Mouse (Mus musculus) adrenal gland, adult 10 weeks (tissue): Measurements from ENCODE around the gene Sncg. TPM values are rescaled to one million over a fixed set of nuclear protein-coding genes. Genes with fewer than 3 reads are reported as not detected.

Source experiments
- polyA plus RNA-seq: library from polyadenylated mRNA; stranded (reverse); fragments of 350-450 nt; fragmentation: Illumina TruSeq; extraction: RNeasy Lipid Tissue Mini Kit (QIAGEN cat#74804); gene quantifications from one replicate; pipeline ENCODE4 v1.2.3, GENCODE M21; 2014; ENCODE audit warnings: low read depth, low replicate concordance

Sncg gene
- polyA plus RNA-seq, result 1.3 TPM

GRCm38 (mm10) chr14:34374577-34374976 lies at the start of gene Sncg:
Gene Sncg, minus strand, starts transcription at chr14:34374789.

DNA sequence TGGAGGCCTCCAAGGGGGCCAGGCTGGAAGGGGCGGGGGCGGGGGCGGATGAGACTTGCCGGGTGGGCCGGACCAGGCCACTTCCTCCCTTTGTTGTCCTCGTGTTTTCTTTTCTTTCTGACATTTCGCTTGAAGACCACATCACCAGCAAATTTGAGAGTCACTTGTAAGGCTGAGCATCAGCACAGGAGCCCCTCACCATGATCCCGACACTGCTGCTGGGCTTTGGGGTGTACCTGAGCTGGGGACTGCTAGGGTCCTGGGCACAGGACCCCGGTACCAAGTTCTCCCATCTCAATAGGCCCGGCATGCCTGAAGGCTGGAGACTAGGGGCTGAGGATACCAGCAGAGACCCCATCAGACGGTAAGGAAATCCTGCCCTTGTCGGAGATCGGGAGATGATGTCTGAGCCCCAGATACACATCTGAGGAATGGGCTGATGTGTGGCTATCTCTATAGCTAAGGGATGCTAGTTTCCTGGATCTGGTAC lies 871 bp upstream of the Sncg start, which contains the start of gene Mmrn2:
Mmrn2 (plus strand) TSS at position 51 of the 490 bp plus-strand sequence.

DNA sequence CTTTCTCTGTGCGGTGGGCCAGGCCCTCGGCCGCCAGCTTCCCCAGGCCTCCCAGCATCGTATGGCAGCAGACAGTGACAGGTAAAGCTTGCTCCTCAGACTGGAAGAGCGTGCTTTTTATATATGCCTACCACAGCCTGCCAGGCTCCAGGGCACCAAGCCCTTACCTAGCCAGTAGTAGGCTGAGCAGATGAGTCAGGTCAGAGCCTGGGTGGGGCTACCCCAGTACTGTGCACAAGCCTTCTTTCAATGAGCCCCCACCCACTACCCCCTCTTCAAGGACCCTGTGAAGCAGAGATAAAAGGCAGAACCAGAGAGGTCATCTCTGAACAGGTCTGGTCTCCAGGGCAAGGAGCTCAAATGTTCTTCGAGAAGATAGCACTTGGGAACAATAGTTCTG lies 19.3 kb downstream of the Sncg start, which contains the start of gene Fam25c:
Fam25c (minus strand) TSS at position 133 of the 400 bp plus-strand sequence.

Other genes starting within 250 kb of the Sncg start
- not detected for gene Npy4r, start 222.3 kb downstream of the Sncg start, polyA plus RNA-seq
- 2.2 TPM for gene Gprin2, start 173.1 kb downstream of the Sncg start, polyA plus RNA-seq
- 0.35 TPM for gene Syt15, start 155.2 kb downstream of the Sncg start, polyA plus RNA-seq
- gene Shld2, start 64.3 kb downstream of the Sncg start, polyA plus RNA-seq, result 23.3 TPM
- gene Glud1, start 64.1 kb downstream of the Sncg start, polyA plus RNA-seq, result 229 TPM
- gene Fam25c, start 19.4 kb downstream of the Sncg start, polyA plus RNA-seq, result not detected
- gene Mmrn2, start 676 bp upstream of the Sncg start, polyA plus RNA-seq, result 18.5 TPM
- gene Bmpr1a, start 128.6 kb upstream of the Sncg start, polyA plus RNA-seq, result 203 TPM
- gene 9230112D13Rik, start 148.0 kb upstream of the Sncg start, polyA plus RNA-seq, result not detected
- gene Ldb3, start 213.9 kb upstream of the Sncg start, polyA plus RNA-seq, result 3.6 TPM
- not detected for gene Opn4, start 225.4 kb upstream of the Sncg start, polyA plus RNA-seq